Mouse (Mus musculus): Measurements from ENCODE around the gene 4931422A03Rik. TPM values are rescaled to one million over a fixed set of nuclear protein-coding genes. Genes with fewer than 3 reads are reported as not detected.

The 4931422A03Rik gene
- total and polyA plus RNA-seq, 3 experiments, result 0.50 to 4.9 TPM; not detected in 1

DNA sequence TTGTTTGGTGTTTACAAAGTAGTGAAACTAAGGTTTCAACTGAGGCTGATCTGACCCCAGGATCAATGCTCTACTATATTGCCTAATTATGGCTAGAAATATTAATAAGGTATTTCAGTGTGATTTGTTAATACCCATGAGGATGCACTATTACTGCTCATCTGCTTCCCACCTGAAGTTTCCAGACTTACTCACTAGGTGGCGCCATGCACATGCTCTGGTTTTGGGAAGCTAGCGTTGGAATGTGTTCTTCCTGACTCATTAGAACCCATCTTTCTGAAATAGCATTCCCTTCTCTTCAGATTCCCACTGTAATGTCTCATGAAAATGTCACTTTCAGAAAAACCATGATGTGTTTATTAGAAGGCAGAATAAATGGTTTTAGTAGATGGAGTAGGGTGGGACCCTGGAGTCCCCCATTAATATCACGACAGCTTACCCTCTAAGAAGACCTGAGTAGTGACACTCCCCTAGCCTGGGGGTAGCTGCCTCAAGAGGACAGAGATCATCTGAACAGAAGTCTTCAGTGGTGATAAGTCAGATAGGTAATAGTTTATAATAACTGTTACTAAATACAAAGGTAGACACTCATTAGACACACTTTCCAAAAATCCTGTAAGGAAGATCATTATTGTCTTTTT is 6.8 kb upstream of the 4931422A03Rik start:
- no peak overlapping the region for H3K27ac ChIP-seq (ENCODE audit: control insufficient read depth, low read depth, low read length)
- H3K36me3 ChIP-seq (ENCODE audit: control insufficient read depth in 1 of 2, insufficient read depth in 2 of 2, low read length in 2 of 2), result peaks cover 8 to 15% of the 10 kb centered on the region in 2 experiments
- peaks cover 1% of the 10 kb centered on the region; the same call in 1 of the 2 replicates for H3K79me2 ChIP-seq (ENCODE audit: control insufficient read depth, insufficient read depth, low read length, poor library complexity)
- H3K9ac ChIP-seq (ENCODE audit: control insufficient read depth, low read depth, low read length, poor library complexity, severe bottlenecking), result no peak overlapping the region
- H3K27me3 ChIP-seq (ENCODE audit: control insufficient read depth in 1 of 2, insufficient read depth in 2 of 2, low read length in 2 of 2), result no peaks in the 10 kb centered on the region
- H3K9me3 ChIP-seq (replicated peaks; ENCODE audit: insufficient read depth, low read length), result no peaks in the 10 kb centered on the region
- no peaks in the 10 kb centered on the region for H3K4me1 ChIP-seq (ENCODE audit: control insufficient read depth in 1 of 2, insufficient read depth in 2 of 2, low read length in 2 of 2)
- peak; percentile 66 for DNase-seq (ENCODE audit: low read depth, low spot score)
- peak; percentile 88 for TF ChIP-seq RAD21 (IDR thresholded peaks at IDR 0.05; ENCODE audit: low read depth, low read length)
- TF ChIP-seq POLR2AphosphoS2 (IDR thresholded peaks at IDR 0.05; ENCODE audit: low read length), result no peak
- TF ChIP-seq JUND (IDR thresholded peaks at IDR 0.05; ENCODE audit: low read depth, low read length), result no peak
- peak; percentile 76 for TF ChIP-seq ZC3H11A (IDR thresholded peaks at IDR 0.05; ENCODE audit: low read depth, low read length)
- peak; percentile 77 to 95 (median 92) for TF ChIP-seq CTCF (IDR thresholded peaks at IDR 0.05 in 2 of 3, conservative IDR thresholded peaks at IDR 0.05 in 1 of 3; ENCODE audit: control insufficient read depth in 1 of 3, insufficient read depth in 1 of 3, low read depth in 2 of 3, low read length in 3 of 3, poor library complexity in 1 of 3, severe bottlenecking in 1 of 3)
- TF ChIP-seq SMC3 (IDR thresholded peaks at IDR 0.05; ENCODE audit: low read depth, low read length), result peak; percentile 81
- H3K4me3 ChIP-seq (ENCODE audit: control insufficient read depth in 1 of 2, insufficient read depth in 1 of 2, low read depth in 2 of 2, low read length in 2 of 2), result no peak overlapping the region

DNA sequence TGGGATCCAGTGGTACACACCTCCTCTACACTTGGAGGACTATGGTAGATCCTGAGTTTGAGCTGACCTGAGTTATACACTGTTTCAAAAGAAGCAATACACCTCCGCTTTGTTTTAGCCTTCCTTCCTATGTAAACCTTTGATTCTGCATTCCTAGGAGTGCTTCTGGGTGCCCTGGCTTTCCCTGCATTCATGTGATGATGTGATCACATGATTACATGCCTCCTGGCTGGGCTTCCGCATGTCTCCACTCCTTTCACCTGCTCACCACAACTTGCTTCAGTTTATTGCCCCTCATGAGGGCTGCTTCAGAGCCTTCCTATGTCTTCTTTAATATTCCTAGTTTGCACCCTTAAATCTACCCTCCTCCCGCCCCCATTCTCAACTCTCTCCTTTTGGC is 3.9 kb upstream of the 4931422A03Rik start:
- Histone ChIP-seq H3K9ac (ENCODE audit: control insufficient read depth, low read depth, low read length, poor library complexity, severe bottlenecking) (no peak overlapping the region), H3K27ac (ENCODE audit: control insufficient read depth, low read depth, low read length) (no peak overlapping the region), H3K4me3 (ENCODE audit: control insufficient read depth in 1 of 2, insufficient read depth in 1 of 2, low read depth in 2 of 2, low read length in 2 of 2) (no peak overlapping the region), H3K79me2 (ENCODE audit: control insufficient read depth, insufficient read depth, low read length, poor library complexity) (peaks cover 16% of the 10 kb centered on the region), H3K27me3 (ENCODE audit: control insufficient read depth in 1 of 2, insufficient read depth in 2 of 2, low read length in 2 of 2) (no peaks in the 10 kb centered on the region), H3K36me3 (ENCODE audit: control insufficient read depth in 1 of 2, insufficient read depth in 2 of 2, low read length in 2 of 2) (peaks cover 10 to 22% of the 10 kb centered on the region in 2 experiments), H3K9me3 (replicated peaks; ENCODE audit: insufficient read depth, low read length) (no peaks in the 10 kb centered on the region), H3K4me1 (ENCODE audit: control insufficient read depth in 1 of 2, insufficient read depth in 2 of 2, low read length in 2 of 2) (peaks cover 8 to 10% of the 10 kb centered on the region in 2 experiments; a peak in 3 of 4 replicates)
- DNase-seq (ENCODE audit: low read depth, low spot score), result no peak
- TF ChIP-seq POLR2A (IDR thresholded peaks at IDR 0.05; ENCODE audit: control insufficient read depth in 1 of 2, insufficient read depth in 1 of 2, low read depth in 1 of 2, low read length in 2 of 2, poor library complexity in 1 of 2) (no peak), POLR2AphosphoS2 (IDR thresholded peaks at IDR 0.05; ENCODE audit: low read length) (no peak), E2F4 (IDR thresholded peaks at IDR 0.05; ENCODE audit: borderline replicate concordance, low read depth, low read length) (no peak), SMC3 (IDR thresholded peaks at IDR 0.05; ENCODE audit: low read depth, low read length) (no peak), CTCF (IDR thresholded peaks at IDR 0.05 in 2 of 3, conservative IDR thresholded peaks at IDR 0.05 in 1 of 3; ENCODE audit: control insufficient read depth in 1 of 3, insufficient read depth in 1 of 3, low read depth in 2 of 3, low read length in 3 of 3, poor library complexity in 1 of 3, severe bottlenecking in 1 of 3) (no peak), MYC (IDR thresholded peaks at IDR 0.05; ENCODE audit: low read depth, low read length) (no peak), SIN3A (IDR thresholded peaks at IDR 0.05; ENCODE audit: low read length) (no peak), MXI1 (IDR thresholded peaks at IDR 0.05; ENCODE audit: low read depth, low read length) (no peak), USF1 (IDR thresholded peaks at IDR 0.05; ENCODE audit: low read depth, low read length) (no peak), TAL1 (IDR thresholded peaks at IDR 0.05; ENCODE audit: low read length) (no peak), UBTF (IDR thresholded peaks at IDR 0.05; ENCODE audit: borderline replicate concordance, insufficient read depth, low read depth, low read length) (no peak), TBP (IDR thresholded peaks at IDR 0.05; ENCODE audit: low read depth, low read length) (no peak), EP300 (IDR thresholded peaks at IDR 0.05; ENCODE audit: low read depth in 1 of 2, low read length in 2 of 2) (no peak)
